Mouse (Mus musculus) ES-Bruce4 (cell line): Measurements from ENCODE around the gene Car1. TPM values are rescaled to one million over a fixed set of nuclear protein-coding genes. Genes with fewer than 3 reads are reported as not detected.
"Not testable (repeated sequence)": the region's sequence is repeated elsewhere in the genome, so short reads cannot be mapped to it uniquely, and the experiment has no call there.

Source experiments
- H3K27ac ChIP-seq: 2 replicates; pipeline ENCODE4 v1.5.1; 2012; ENCODE audit warnings: low read length, inconsistent platforms; ENCODE audit not compliant: insufficient read depth
- H3K27me3 ChIP-seq: 2 replicates; pipeline ENCODE4 v1.6.1; 2012; ENCODE audit warnings: mild to moderate bottlenecking, low read length, inconsistent platforms; ENCODE audit not compliant: control insufficient read depth, poor library complexity, insufficient read depth, severe bottlenecking
- H3K36me3 ChIP-seq: 2 replicates; pipeline ENCODE4 v1.6.1; 2012; ENCODE audit warnings: inconsistent platforms, mild to moderate bottlenecking, low read length, moderate library complexity; ENCODE audit not compliant: control insufficient read depth, poor library complexity, insufficient read depth, severe bottlenecking
- H3K4me1 ChIP-seq: one replicate; pipeline ENCODE4 v1.8.1; 2011; ENCODE audit warnings: low read length; ENCODE audit not compliant: control insufficient read depth, insufficient read depth
- H3K4me3 ChIP-seq: 2 replicates; pipeline ENCODE4 v1.5.1; 2011; ENCODE audit warnings: low read depth, mild to moderate bottlenecking, low read length
- H3K9ac ChIP-seq: 2 replicates; pipeline ENCODE4 v1.6.1; 2012; ENCODE audit warnings: low read depth, mild to moderate bottlenecking, inconsistent platforms; ENCODE audit not compliant: poor library complexity, severe bottlenecking
- H3K9me3 ChIP-seq: replicated peaks from 2 replicates; pipeline ENCODE4 v1.6.1; 2012; ENCODE audit warnings: mild to moderate bottlenecking, low read length, inconsistent platforms; ENCODE audit not compliant: control insufficient read depth, poor library complexity, insufficient read depth, severe bottlenecking
- CTCF ChIP-seq: IDR thresholded peaks from one replicate; pipeline ENCODE4 v1.8.1; 2011; ENCODE audit warnings: low read depth, low read length
- EP300 ChIP-seq: IDR thresholded peaks from 2 replicates; pipeline ENCODE4 v1.6.1; 2011; ENCODE audit warnings: low read depth, low read length; ENCODE audit not compliant: insufficient read depth
- POLR2A ChIP-seq: IDR thresholded peaks from one replicate; pipeline ENCODE4 v1.8.1; 2011; ENCODE audit warnings: low read length; ENCODE audit not compliant: insufficient read depth
- polyA plus RNA-seq: library from polyadenylated mRNA; stranded (reverse); fragments of >200 nt; gene quantifications from 2 replicates; pipeline ENCODE4 v1.2.4, GENCODE M21; 2011; ENCODE audit warnings: low read depth; ENCODE audit not compliant: missing spikeins, insufficient read depth, insufficient read length

Car1 gene
- polyA plus RNA-seq, 1 experiment = not detected

GRCm38 (mm10) chr3:14787607-14788006, 20.6 kb downstream of the Car1 start:
- H3K9ac ChIP-seq = no peak overlapping the region
- no peaks in the 10 kb centered on the region for H3K4me1 ChIP-seq
- no peak overlapping the region for H3K4me3 ChIP-seq
- H3K36me3 ChIP-seq = no peaks in the 10 kb centered on the region
- TF ChIP-seq CTCF (no peak), POLR2A (no peak), EP300 (no peak)
- H3K9me3 ChIP-seq = no peaks in the 10 kb centered on the region
- no peaks in the 10 kb centered on the region; the same call in 1 of the 2 replicates for H3K27me3 ChIP-seq
- H3K27ac ChIP-seq = no peak overlapping the region

GRCm38 (mm10) chr3:14787136-14787535, 21.0 kb downstream of the Car1 start:
- TF ChIP-seq POLR2A (no peak), CTCF (no peak), EP300 (no peak)

DNA sequence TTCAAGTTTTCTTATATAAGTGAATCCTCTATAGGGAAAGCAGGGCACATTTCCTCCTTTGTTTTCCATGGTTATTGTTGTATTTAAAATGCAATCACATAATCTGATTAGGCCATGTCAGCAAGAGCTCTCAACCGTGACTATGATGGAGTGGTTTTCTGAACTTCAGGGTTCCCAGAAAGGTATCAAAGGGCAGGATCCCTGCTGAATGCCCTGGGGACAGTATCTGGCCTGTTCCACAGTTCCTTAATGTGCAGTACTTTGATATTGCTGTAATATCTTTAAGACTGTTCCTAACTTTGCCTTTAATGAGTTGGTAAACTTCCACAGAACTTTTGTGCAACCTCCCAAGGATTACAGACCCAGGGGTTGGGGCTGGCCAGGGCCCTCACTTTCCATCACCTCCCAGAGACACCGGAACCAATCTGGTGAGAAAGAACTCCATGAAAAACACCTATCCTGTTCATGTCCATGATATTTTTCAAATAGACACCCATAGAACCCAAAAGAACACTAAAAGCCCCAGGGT, 21.6 kb downstream of the Car1 start:
- Histone ChIP-seq H3K4me3 (no peak overlapping the region), H3K9ac (no peak overlapping the region), H3K27ac (no peak overlapping the region), H3K36me3 (no peaks in the 10 kb centered on the region), H3K27me3 (no peaks in the 10 kb centered on the region), H3K9me3 (no peaks in the 10 kb centered on the region), H3K4me1 (no peaks in the 10 kb centered on the region)
- TF ChIP-seq POLR2A (no peak), CTCF (no peak), EP300 (no peak)

More at GRCm38 (mm10) chr3:14787136-14787535, 21.0 kb downstream of the Car1 start:
- Histone ChIP-seq H3K4me1 (no peaks in the 10 kb centered on the region), H3K9ac (no peak overlapping the region), H3K4me3 (no peak overlapping the region), H3K9me3 (no peaks in the 10 kb centered on the region), H3K36me3 (no peaks in the 10 kb centered on the region), H3K27me3 (no peaks in the 10 kb centered on the region), H3K27ac (no peak overlapping the region)

DNA sequence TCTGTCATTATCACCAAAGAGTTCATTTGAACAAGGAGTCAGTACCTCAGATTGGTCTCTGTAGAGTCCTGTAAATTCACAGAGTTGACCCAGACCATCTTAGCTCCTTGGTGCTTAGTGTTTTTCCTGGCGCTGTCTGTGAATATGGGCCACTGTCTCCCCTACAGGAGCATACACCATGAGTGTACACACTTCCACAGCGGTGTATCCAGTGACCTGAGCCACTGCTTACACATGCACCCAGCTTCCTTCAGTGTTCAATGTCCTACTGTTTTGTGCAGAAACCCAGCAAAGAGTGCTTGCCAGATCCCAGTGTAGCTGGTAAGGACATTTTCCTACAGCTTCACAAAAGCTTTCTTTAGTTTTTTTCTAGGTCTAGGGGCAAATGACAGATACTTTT, 22.8 kb downstream of the Car1 start:
- no peak overlapping the region for H3K4me3 ChIP-seq
- H3K27me3 ChIP-seq = no peaks in the 10 kb centered on the region
- TF ChIP-seq POLR2A (no peak), EP300 (no peak), CTCF (no peak)
- no peaks in the 10 kb centered on the region for H3K36me3 ChIP-seq
- H3K4me1 ChIP-seq = no peaks in the 10 kb centered on the region
- no peak overlapping the region for H3K27ac ChIP-seq
- no peak overlapping the region for H3K9ac ChIP-seq
- H3K9me3 ChIP-seq = no peaks in the 10 kb centered on the region

- H3K9ac ChIP-seq, H3K27ac ChIP-seq, H3K4me1 ChIP-seq, H3K9me3 ChIP-seq, H3K4me3 ChIP-seq, H3K27me3 ChIP-seq, H3K36me3 ChIP-seq: not testable (repeated sequence)
Measured at GRCm38 (mm10) chr3:14783198-14783597, 25.0 kb downstream of the Car1 start.

DNA sequence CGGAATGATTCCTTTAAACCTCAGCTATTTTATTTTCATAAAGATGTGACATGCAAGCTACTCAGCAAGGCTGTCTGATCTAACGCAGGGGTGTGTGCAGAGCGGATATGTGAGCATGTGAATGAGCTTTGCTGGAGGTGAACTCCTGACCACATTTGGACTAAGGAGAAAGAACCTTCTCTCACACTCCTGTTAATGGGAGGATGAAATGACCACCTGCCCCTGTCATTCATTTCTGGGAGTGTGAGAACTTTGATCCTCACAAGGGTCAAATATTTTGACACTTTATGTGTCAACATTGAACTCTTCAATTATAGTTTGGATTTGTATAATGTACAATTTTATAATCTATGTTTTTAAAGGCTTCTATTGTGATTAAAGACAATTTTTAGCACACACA, 25.8 kb downstream of the Car1 start:
- H3K4me3 ChIP-seq = not testable (repeated sequence)

DNA sequence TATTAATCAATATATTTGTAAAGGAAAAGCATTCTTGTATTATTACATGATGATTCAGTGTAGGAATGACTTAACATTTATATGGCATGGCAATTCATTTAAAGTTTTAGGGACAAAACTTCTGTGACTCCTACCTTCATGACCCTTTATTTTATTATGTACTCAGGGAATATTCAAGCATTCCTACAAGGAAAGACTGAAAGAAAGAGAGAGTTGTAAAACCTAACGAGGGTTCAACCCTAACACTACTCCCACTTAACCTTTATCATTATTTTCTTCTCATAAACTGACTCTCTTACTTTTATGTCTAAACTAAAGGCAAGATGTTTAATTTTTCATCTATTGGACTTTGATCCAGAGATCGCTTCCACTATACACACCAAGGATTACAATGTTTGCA, 28.0 kb downstream of the Car1 start:
- H3K9ac ChIP-seq = no peak overlapping the region
- no peaks in the 10 kb centered on the region for H3K27me3 ChIP-seq
- H3K4me3 ChIP-seq = no peak overlapping the region
- H3K4me1 ChIP-seq = no peaks in the 10 kb centered on the region
- H3K9me3 ChIP-seq = no peaks in the 10 kb centered on the region
- no peak overlapping the region for H3K27ac ChIP-seq
- TF ChIP-seq EP300 = no peak
- TF ChIP-seq CTCF = no peak
- no peak for TF ChIP-seq POLR2A
- H3K36me3 ChIP-seq = no peaks in the 10 kb centered on the region

More for the DNA sequence above, 25.8 kb downstream of the Car1 start:
- not testable (repeated sequence) for H3K27me3 ChIP-seq, H3K9ac ChIP-seq, H3K36me3 ChIP-seq, H3K9me3 ChIP-seq, H3K27ac ChIP-seq, H3K4me1 ChIP-seq

GRCm38 (mm10) chr3:14776497-14777162, 31.5 kb downstream of the Car1 start:
- H3K9ac ChIP-seq, H3K27me3 ChIP-seq, H3K36me3 ChIP-seq, H3K9me3 ChIP-seq, H3K27ac ChIP-seq, H3K4me3 ChIP-seq, H3K4me1 ChIP-seq: not testable (repeated sequence)

- not testable (repeated sequence) for H3K27me3 ChIP-seq, H3K9ac ChIP-seq, H3K36me3 ChIP-seq, H3K27ac ChIP-seq, H3K4me3 ChIP-seq, H3K4me1 ChIP-seq, H3K9me3 ChIP-seq
Measured at GRCm38 (mm10) chr3:14774539-14774938, 33.6 kb downstream of the Car1 start.
